Mouse (Mus musculus) granulocyte monocyte progenitor cell, adult 5-6 weeks (primary cell): ENCODE measurements around the gene Clrn2. TPM values are rescaled to one million over a fixed set of nuclear protein-coding genes. Genes with fewer than 3 reads are reported as not detected.

Experiments
- ATAC-seq: replicated peaks from 2 replicates; pipeline ENCODE4 v1.8.0; 2016; ENCODE audit warnings: mild to moderate bottlenecking, moderate TSS enrichment, inconsistent platforms; ENCODE audit not compliant: poor library complexity, severe bottlenecking
- total RNA-seq, 2 experiments: library from RNA; stranded (forward) in 1 of 2; stranded (reverse) in 1 of 2; fragments of 200-712, 200-1000 nt in 1 of 2; fragments of >200 nt in 1 of 2; fragmentation: Nextera tagmentation in 1 of 2; gene quantifications; 2 replicates each; pipeline ENCODE4 v1.2.3; 2014 to 2017

Clrn2 gene
- total RNA-seq, 2 experiments from 2014 or later = not detected

- ATAC-seq = peak; percentile 87
Measured at GRCm38 (mm10) chr5:45449831-45450716, 3.5 kb upstream of the Clrn2 start, which contains the start of gene Qdpr. Gene Qdpr, minus strand, starts transcription at chr5:45450236.

DNA sequence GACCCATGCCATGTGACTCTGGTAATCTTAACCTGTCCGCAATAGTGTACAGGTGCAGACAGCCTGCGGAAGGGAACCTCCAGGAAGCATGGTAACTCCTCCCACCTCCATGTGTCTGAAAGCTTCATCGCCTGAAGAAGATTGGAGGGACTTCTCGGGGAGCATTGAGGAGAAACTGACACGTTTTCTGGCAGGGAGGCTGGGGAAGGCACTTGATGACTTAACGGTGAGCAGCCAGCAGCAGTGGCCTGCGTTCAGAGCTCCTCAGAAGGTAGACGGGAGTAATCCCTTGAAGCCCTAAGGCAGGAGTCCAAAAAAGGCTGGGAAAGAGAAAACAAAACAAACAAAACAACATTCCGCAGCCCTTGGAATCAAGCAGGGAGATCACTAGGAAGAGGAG lies 905 bp downstream of the Clrn2 start:
- ATAC-seq = no peak

DNA sequence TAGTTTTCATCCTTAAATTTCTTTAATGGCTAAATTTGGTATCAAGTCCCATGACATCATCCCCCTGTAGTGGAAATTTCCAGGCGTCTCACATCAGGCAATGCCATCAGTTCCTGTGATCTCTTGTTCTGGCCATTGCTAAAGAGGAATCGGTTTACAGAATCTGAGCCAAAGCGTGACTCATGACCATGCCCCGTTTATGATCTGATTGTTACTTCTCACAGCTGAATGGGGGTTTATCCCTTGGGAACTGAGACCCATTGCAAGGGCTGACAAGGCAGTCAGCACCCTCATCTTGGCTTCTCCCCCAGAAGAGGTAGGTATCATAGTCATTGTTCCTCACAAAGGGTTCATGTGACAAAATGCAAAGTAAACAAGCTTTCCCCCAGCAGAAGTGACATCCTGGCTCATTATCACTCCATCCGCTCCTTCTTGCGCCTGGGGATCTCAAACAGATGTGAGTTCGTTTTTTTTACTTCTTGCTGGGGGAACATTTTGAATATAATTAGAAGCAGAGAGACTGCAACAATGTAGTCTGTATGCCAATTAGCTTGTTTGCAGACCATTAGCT lies 19.4 kb downstream of the Clrn2 start:
- ATAC-seq = no peak

GRCm38 (mm10) chr5:45473521-45473920 lies 20.0 kb downstream of the Clrn2 start:
- ATAC-seq = no peak

GRCm38 (mm10) chr5:45474215-45474614 lies 20.7 kb downstream of the Clrn2 start:
- ATAC-seq = peak; percentile 85

- ATAC-seq = no peak
Measured at GRCm38 (mm10) chr5:45474758-45475157, 21.2 kb downstream of the Clrn2 start.

- no peak for ATAC-seq
Measured at GRCm38 (mm10) chr5:45475771-45476170, 22.2 kb downstream of the Clrn2 start.

DNA sequence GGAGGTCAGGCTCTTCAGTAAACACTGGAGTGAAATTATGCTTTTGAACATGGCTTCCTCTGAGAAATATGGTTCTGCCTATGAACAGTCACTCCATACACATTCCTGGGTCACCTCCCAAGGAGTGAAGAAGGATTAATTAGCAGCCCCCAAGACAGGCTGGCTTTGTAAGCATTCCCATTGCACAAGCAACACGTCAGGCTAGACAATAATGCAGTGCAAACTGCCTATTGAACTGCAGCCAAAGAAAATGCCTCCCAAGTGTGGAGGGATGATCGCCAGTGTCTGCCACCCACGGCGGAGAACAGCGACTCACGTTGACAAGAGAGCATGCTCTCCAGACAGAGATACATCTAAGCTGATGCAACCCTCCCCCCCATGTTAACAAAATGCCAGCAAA lies 22.7 kb downstream of the Clrn2 start:
- ATAC-seq = no peak

GRCm38 (mm10) chr5:45477601-45478000 lies 24.1 kb downstream of the Clrn2 start:
- ATAC-seq = no peak

DNA sequence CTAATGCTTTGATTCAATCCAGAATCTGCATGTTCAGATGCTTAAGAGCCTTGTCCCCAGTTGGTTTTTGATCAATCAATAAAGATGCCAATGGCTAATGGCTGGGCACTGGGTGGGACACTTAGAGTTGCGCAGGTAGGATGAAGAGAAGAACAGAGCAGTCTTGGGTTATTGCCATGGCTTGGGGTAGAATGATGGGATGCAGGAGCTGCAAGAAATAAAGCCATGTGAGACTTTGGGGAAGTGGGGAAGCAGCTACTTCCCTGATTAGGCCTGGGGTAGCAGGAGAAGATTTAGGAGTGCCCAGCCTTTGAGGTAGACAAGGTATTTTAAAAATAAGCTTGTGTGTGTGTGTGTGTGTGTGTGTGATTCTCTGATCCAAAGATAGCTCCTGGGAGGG lies 26.5 kb downstream of the Clrn2 start:
- no peak for ATAC-seq

GRCm38 (mm10) chr5:45481125-45481524 lies 27.6 kb downstream of the Clrn2 start:
- ATAC-seq = no peak

DNA sequence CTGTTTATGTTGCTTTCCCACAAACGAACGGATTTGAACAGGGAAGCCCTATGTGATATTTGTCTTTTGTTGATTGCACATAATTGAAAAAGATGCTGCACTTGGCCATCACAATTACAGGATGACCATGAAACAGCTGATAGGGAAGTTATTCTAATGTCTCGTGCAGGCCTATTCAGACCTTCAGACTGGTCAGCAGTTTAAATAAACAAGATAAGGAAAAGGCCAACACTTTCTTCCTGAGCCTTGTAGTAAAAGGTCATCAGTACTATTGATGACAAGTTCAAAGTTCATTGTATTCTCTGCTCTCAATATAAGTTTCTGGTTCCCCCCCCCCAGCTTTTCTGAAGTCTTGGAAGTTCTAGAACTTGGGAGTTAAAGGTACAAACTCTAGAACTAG lies 29.1 kb downstream of the Clrn2 start:
- no peak for ATAC-seq

- no peak for ATAC-seq
Measured at GRCm38 (mm10) chr5:45483654-45484053, 30.1 kb downstream of the Clrn2 start.

DNA sequence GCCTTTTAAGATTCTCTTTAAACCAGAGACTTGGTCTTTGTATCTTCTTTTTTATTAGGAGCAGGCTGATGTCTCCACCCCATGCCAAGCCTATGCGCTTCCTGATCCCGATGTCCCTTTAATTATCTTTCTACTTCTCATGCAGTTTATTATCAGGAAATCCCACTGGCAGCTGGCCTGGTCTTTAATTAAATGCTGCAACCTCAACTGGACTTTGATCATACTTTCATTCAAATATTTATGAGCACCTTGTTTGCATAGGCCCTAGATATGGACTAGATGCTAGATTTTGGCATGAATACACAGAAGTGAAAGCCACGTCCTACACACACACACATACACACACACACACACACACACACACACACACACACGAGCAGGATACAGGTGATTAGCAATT lies 38.2 kb downstream of the Clrn2 start:
- no peak for ATAC-seq

DNA sequence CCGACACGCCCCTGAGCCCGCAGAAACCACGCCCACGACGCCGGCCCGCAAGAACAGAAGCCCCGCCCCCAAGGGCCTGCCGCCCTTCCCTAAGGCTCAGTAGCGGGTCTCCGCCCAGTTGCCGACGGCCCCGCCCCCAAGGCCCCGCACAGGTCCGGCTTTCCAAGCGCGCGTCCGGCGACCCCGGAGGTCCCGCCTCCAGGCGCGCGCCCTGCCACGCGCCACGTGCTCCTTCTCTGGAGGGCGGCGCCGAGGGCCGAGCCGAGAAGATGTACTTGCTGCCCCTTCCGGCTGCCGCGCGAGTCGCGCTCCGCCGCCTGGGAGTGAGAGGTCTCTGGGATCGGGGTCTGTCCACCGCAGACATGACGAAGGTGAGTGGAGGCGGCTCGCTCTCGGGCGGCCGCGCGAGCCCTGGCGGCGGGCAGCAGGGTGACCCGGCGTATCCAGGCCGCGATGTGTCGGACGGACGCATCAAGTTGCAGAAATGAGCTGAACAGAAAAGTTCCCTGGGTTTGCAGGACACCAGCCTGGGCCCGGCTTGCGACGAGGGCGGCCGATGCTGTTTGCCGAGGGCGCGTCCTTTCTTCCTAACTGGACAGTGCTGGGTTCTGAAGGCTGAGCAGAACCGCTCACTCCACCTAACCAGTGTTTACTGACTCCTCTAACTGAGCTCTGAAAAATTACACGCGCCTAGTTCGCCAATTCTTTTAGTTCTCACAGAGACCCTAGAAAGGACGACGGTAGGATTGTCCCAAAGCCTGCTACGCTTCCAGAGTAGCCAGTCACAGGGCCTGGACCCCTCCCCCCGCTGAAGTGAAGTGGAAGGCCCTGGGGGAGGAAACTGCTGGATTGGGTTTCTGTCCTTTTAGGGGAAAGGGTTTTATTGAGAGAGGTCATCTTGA lies 39.9 kb downstream of the Clrn2 start, which contains the start of gene Lap3:
Gene Lap3, plus strand, starts transcription at position 184 of the 902 bp plus-strand sequence.
- ATAC-seq = peak; percentile 89

- no peak for ATAC-seq
Measured at GRCm38 (mm10) chr5:45494093-45494755, 40.7 kb downstream of the Clrn2 start.

DNA sequence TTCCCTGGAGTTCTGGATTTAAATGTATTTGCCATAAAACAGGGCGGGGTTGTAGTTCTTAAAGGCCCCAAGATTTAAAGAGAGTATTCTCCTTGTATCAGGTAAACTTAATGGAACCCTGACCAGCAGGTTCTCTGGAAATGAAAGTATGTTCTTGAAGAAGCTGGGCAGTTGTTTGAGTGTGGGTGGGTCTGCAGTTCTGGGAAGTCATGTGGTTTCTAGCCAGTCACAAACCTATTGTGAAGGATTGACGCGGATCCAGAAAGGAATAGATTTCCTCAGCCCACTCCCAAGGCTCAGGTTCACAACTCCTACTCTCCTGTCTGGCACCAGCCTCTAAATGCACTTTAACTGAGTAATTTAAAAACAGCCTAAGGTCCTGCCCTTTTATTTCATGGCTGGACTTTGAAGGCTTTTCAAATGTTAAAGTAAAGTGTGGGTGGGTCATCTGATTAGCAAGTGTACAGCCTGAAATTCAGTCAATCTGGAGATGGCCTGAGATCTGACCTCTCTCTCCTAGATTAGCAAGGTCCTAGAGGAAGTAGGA lies 42.0 kb downstream of the Clrn2 start:
- ATAC-seq = no peak

DNA sequence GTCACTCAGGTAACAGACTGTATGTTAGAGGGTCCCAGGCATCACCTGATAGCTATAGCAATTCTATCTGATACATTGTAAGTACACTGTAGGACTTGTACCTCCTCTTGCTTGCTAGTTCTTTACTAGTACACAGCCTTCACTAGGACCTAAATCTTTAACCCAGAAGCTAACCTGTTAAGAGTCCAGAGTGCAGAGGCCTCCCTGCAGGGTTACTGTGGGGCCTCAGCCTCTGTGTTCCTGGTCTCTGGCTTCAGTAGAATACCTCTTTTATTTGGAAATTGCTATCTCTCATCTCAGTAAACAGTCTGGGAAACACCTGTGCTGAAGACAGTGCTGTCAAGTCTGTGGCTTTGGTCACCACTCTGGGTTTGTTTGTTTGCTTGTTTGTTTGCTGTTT lies 42.5 kb downstream of the Clrn2 start:
- no peak for ATAC-seq

DNA sequence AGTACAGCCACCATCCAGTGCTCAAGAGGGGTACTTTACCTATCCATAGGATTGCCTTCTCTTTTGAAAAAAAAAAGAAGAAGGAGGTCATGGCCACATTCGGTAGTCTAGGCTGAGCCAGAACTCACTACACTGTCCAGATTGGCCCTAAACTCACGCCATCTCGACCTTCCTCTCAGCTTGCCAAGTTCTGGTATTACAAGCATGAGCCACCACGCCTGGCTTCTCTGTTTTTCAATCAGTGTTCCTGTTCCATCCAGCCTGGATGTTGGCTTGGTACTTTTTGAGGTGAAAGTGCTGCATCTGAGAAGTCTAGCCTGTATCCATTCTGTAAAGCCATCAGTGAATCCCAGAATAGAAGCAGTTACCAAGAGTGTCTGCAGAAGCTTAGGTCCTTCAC lies 42.9 kb downstream of the Clrn2 start:
- ATAC-seq = no peak
